Mouse (Mus musculus): ENCODE results near the gene Col6a6. TPM values are rescaled to one million over a fixed set of nuclear protein-coding genes. Genes with fewer than 3 reads are reported as not detected.

Col6a6 gene
- polyA plus RNA-seq, 1 experiment from 2014 or later, result 0.02 TPM

- Histone ChIP-seq H3K9me3 (replicated peaks) (no peaks in the 10 kb centered on the region), H3K27ac (replicated peaks) (no peak overlapping the region), H3K4me1 (no peaks in the 10 kb centered on the region), H3K36me3 (no peaks in the 10 kb centered on the region), H3K4me3 (no peak overlapping the region), H3K27me3 (ENCODE audit: low read depth, poor library complexity, severe bottlenecking) (no peaks in the 10 kb centered on the region)
- no peak for DNase-seq (ENCODE audit: low spot score)
- WGBS, result 60% methylated on average over 4 of the region's 4 CpGs
These were observed 6.8 kb upstream of the Col6a6 start for GRCm38 (mm10) chr9:105834799-105835198.

GRCm38 (mm10) chr9:105831291-105831690 is 3.3 kb upstream of the Col6a6 start:
- Histone ChIP-seq H3K36me3 (no peaks in the 10 kb centered on the region), H3K9me3 (replicated peaks) (no peaks in the 10 kb centered on the region), H3K4me1 (peaks cover 8% of the 10 kb centered on the region), H3K4me3 (no peak overlapping the region), H3K27ac (replicated peaks) (no peak overlapping the region), H3K27me3 (ENCODE audit: low read depth, poor library complexity, severe bottlenecking) (peaks cover 15% of the 10 kb centered on the region)
- DNase-seq (ENCODE audit: low spot score), result no peak
- 90% methylated on average over 9 of the region's 9 CpGs for WGBS

GRCm38 (mm10) chr9:105827076-105827647 is 798 bp downstream of the Col6a6 start:
- Histone ChIP-seq H3K4me3 (no peak overlapping the region), H3K27me3 (ENCODE audit: low read depth, poor library complexity, severe bottlenecking) (peaks cover 15% of the 10 kb centered on the region), H3K4me1 (peaks cover 8% of the 10 kb centered on the region), H3K9me3 (replicated peaks) (no peaks in the 10 kb centered on the region), H3K27ac (replicated peaks) (no peak overlapping the region), H3K36me3 (no peaks in the 10 kb centered on the region)
- DNase-seq (ENCODE audit: low spot score), result no peak
- 79% methylated on average over 8 of the region's 8 CpGs for WGBS

- no peak overlapping the region for H3K27ac ChIP-seq (replicated peaks)
- no peaks in the 10 kb centered on the region for H3K4me1 ChIP-seq
- H3K9me3 ChIP-seq (replicated peaks), result no peaks in the 10 kb centered on the region
- H3K27me3 ChIP-seq (ENCODE audit: low read depth, poor library complexity, severe bottlenecking), result no peaks in the 10 kb centered on the region
- H3K36me3 ChIP-seq, result no peaks in the 10 kb centered on the region
- WGBS, result 91% methylated on average over 6 of the region's 6 CpGs
- no peak overlapping the region for H3K4me3 ChIP-seq
- DNase-seq (ENCODE audit: low spot score), result no peak
These were observed 7.2 kb downstream of the Col6a6 start for GRCm38 (mm10) chr9:105820711-105821110.

- Histone ChIP-seq H3K4me1 (no peaks in the 10 kb centered on the region), H3K9me3 (replicated peaks) (no peaks in the 10 kb centered on the region), H3K36me3 (no peaks in the 10 kb centered on the region), H3K4me3 (no peak overlapping the region), H3K27ac (replicated peaks) (no peak overlapping the region), H3K27me3 (ENCODE audit: low read depth, poor library complexity, severe bottlenecking) (no peaks in the 10 kb centered on the region)
- 69% methylated on average over 29 of the region's 29 CpGs for WGBS
- no peak for DNase-seq (ENCODE audit: low spot score)
These were observed 8.7 kb downstream of the Col6a6 start for GRCm38 (mm10) chr9:105819155-105819709.

GRCm38 (mm10) chr9:105814436-105814835 is 13.5 kb downstream of the Col6a6 start:
- Histone ChIP-seq H3K36me3 (no peaks in the 10 kb centered on the region), H3K4me3 (no peak overlapping the region), H3K4me1 (peaks cover 7% of the 10 kb centered on the region; the same call in 1 of the 2 replicates), H3K27ac (replicated peaks) (no peak overlapping the region), H3K9me3 (replicated peaks) (no peaks in the 10 kb centered on the region), H3K27me3 (ENCODE audit: low read depth, poor library complexity, severe bottlenecking) (no peaks in the 10 kb centered on the region)
- no peak for DNase-seq (ENCODE audit: low spot score)
- 80% methylated on average over 5 of the region's 5 CpGs for WGBS

- H3K4me3 ChIP-seq, result no peak overlapping the region
- no peaks in the 10 kb centered on the region for H3K36me3 ChIP-seq
- H3K4me1 ChIP-seq, result peaks cover 7% of the 10 kb centered on the region; the same call in 1 of the 2 replicates
- H3K9me3 ChIP-seq (replicated peaks), result no peaks in the 10 kb centered on the region
- H3K27ac ChIP-seq (replicated peaks), result no peak overlapping the region
- H3K27me3 ChIP-seq (ENCODE audit: low read depth, poor library complexity, severe bottlenecking), result no peaks in the 10 kb centered on the region
- DNase-seq (ENCODE audit: low spot score), result no peak
- WGBS, result 63% methylated on average over 7 of the region's 7 CpGs
These were observed 16.5 kb downstream of the Col6a6 start for GRCm38 (mm10) chr9:105811458-105811857.

GRCm38 (mm10) chr9:105808920-105809505 is 18.9 kb downstream of the Col6a6 start:
- Histone ChIP-seq H3K4me1 (peaks cover 7% of the 10 kb centered on the region; the same call in 1 of the 2 replicates), H3K36me3 (no peaks in the 10 kb centered on the region), H3K4me3 (no peak overlapping the region), H3K27me3 (ENCODE audit: low read depth, poor library complexity, severe bottlenecking) (no peaks in the 10 kb centered on the region), H3K27ac (replicated peaks) (no peak overlapping the region), H3K9me3 (replicated peaks) (no peaks in the 10 kb centered on the region)
- 90% methylated on average over 17 of the region's 17 CpGs for WGBS
- no peak for DNase-seq (ENCODE audit: low spot score)

- DNase-seq (ENCODE audit: low spot score), result no peak
- H3K4me1 ChIP-seq, result no peaks in the 10 kb centered on the region
- no peaks in the 10 kb centered on the region for H3K27me3 ChIP-seq (ENCODE audit: low read depth, poor library complexity, severe bottlenecking)
- H3K36me3 ChIP-seq, result no peaks in the 10 kb centered on the region
- no peak overlapping the region for H3K27ac ChIP-seq (replicated peaks)
- 83% methylated on average over 8 of the region's 8 CpGs for WGBS
- H3K4me3 ChIP-seq, result no peak overlapping the region
- H3K9me3 ChIP-seq (replicated peaks), result no peaks in the 10 kb centered on the region
These were observed 24.5 kb downstream of the Col6a6 start for GRCm38 (mm10) chr9:105803416-105803815.

GRCm38 (mm10) chr9:105801463-105801862 is 26.5 kb downstream of the Col6a6 start:
- no peaks in the 10 kb centered on the region for H3K4me1 ChIP-seq
- no peak for DNase-seq (ENCODE audit: low spot score)
- no peaks in the 10 kb centered on the region for H3K9me3 ChIP-seq (replicated peaks)
- H3K27me3 ChIP-seq (ENCODE audit: low read depth, poor library complexity, severe bottlenecking), result no peaks in the 10 kb centered on the region
- 91% methylated on average over 5 of the region's 5 CpGs for WGBS
- no peak overlapping the region for H3K4me3 ChIP-seq
- no peak overlapping the region for H3K27ac ChIP-seq (replicated peaks)
- no peaks in the 10 kb centered on the region for H3K36me3 ChIP-seq

GRCm38 (mm10) chr9:105800286-105800685 is 27.7 kb downstream of the Col6a6 start:
- Histone ChIP-seq H3K36me3 (no peaks in the 10 kb centered on the region), H3K27me3 (ENCODE audit: low read depth, poor library complexity, severe bottlenecking) (no peaks in the 10 kb centered on the region), H3K9me3 (replicated peaks) (no peaks in the 10 kb centered on the region), H3K4me3 (no peak overlapping the region), H3K27ac (replicated peaks) (no peak overlapping the region), H3K4me1 (no peaks in the 10 kb centered on the region)
- 91% methylated on average over 5 of the region's 5 CpGs for WGBS
- DNase-seq (ENCODE audit: low spot score), result no peak

GRCm38 (mm10) chr9:105796137-105796536 is 31.8 kb downstream of the Col6a6 start:
- 83% methylated on average over 6 of the region's 6 CpGs for WGBS

GRCm38 (mm10) chr9:105794965-105795364 is 33.0 kb downstream of the Col6a6 start:
- no peaks in the 10 kb centered on the region for H3K36me3 ChIP-seq
- H3K27ac ChIP-seq (replicated peaks), result no peak overlapping the region
- no peaks in the 10 kb centered on the region for H3K4me1 ChIP-seq
- DNase-seq (ENCODE audit: low spot score), result no peak
- H3K27me3 ChIP-seq (ENCODE audit: low read depth, poor library complexity, severe bottlenecking), result no peaks in the 10 kb centered on the region
- 86% methylated on average over 4 of the region's 4 CpGs for WGBS
- no peaks in the 10 kb centered on the region for H3K9me3 ChIP-seq (replicated peaks)
- H3K4me3 ChIP-seq, result no peak overlapping the region

More at GRCm38 (mm10) chr9:105796137-105796536, 31.8 kb downstream of the Col6a6 start:
- Histone ChIP-seq H3K9me3 (replicated peaks) (no peaks in the 10 kb centered on the region), H3K27me3 (ENCODE audit: low read depth, poor library complexity, severe bottlenecking) (no peaks in the 10 kb centered on the region), H3K4me1 (no peaks in the 10 kb centered on the region), H3K27ac (replicated peaks) (no peak overlapping the region), H3K36me3 (no peaks in the 10 kb centered on the region), H3K4me3 (no peak overlapping the region)
- no peak for DNase-seq (ENCODE audit: low spot score)
